Mouse (Mus musculus) thymus, adult 2 months (tissue): ENCODE results near the gene Cnn2.

Experiments
- CTCF ChIP-seq: fragments of 200-500 bp; IDR thresholded peaks from 2 replicates; pipeline ENCODE4 v1.5.1; 2012; ENCODE audit warnings: mild to moderate bottlenecking, control low read depth, low read length, moderate library complexity, borderline replicate concordance; ENCODE audit not compliant: control insufficient read depth, poor library complexity, insufficient read depth; ENCODE audit errors: extremely low read depth
- POLR2A ChIP-seq: fragments of 200-500 bp; IDR thresholded peaks from 2 replicates; pipeline ENCODE4 v1.6.1; 2012; ENCODE audit warnings: mild to moderate bottlenecking, low read length, control low read depth, moderate library complexity; ENCODE audit not compliant: control insufficient read depth, poor library complexity, insufficient read depth; ENCODE audit errors: extremely low read depth

DNA sequence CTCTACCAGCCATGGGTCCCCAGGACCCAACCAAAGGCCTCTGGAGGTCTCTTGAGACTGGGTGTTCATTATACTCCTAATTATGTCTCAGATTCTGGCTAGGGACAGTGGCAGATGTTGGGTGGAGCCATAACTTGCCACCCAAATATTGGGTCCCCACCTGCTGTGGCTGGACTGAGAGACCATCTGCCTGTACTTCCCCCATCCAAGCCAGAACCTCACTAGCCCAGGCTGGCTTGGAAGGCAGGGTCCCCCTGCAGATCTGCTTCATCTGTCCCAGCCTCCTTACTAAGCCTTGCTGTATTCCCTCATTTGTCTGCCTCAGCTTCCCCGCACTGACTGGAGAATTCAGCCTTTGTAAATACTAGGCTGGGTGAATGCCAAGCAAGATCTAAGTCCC is 20.2 kb upstream of the Cnn2 start:
- no peak for TF ChIP-seq CTCF
- TF ChIP-seq POLR2A = no peak
